Mouse (Mus musculus): ENCODE measurements around the gene Tcte3. TPM values are rescaled to one million over a fixed set of nuclear protein-coding genes. Genes with fewer than 3 reads are reported as not detected.
"Not testable (repeated sequence)": the region's sequence is repeated elsewhere in the genome, so short reads cannot be mapped to it uniquely, and the experiment has no call there.

The Tcte3 gene
- total RNA-seq (2021) (under 1 TPM in 1 of 2 experiments, not detected in 1; 0.52 TPM), polyA plus RNA-seq (2012; rRNA removed) (1.6 TPM in 1 of 2 replicates, not detected in the other)
- long read RNA-seq: 0 reads

DNA sequence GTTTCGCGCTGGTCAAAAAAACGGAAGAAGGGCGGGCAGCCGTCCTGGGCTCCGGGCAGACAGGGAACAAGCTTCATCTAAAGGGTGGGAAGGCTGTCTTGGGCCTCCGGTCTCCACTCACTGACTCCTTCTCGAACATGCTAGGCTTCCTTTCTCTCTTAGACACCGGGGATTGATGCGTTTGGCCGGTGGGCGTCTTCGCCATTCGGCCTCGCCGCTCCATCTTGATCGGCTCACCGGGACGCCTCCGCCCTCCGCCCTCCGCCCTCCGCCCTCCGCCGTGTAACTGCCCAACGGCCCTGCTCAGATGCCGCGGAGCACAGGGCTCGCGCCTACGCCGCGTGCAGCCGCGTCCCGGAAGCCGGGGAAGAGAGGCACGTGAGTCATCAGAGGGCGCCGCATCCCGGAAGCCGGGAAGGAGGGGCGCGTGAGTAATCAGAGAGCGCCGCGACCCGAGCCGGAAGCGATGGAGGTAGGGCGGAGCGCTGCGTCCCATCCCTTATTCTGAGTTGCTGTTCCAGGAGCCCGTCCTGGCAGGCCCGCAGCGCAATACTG is at the start of gene Tcte3, which contains the start of the genes Ermard and Gm3448:
Gene Tcte3, minus strand, starts transcription at position 314 of the 555 bp plus-strand sequence.
Gene Ermard, plus strand, starts transcription at position 34 of the 555 bp plus-strand sequence.
Gene Gm3448, minus strand, starts transcription at position 363 of the 555 bp plus-strand sequence.
- DNase-seq: peak; percentile 58 to 65
- WGBS: 2% methylated on average over 12 of the region's 56 CpGs
- H3K9ac ChIP-seq (ENCODE audit: low read depth, low read length); H3K27me3 ChIP-seq (ENCODE audit: control insufficient read depth, insufficient read depth, low read length); H3K79me2 ChIP-seq (replicated peaks; ENCODE audit: control insufficient read depth, insufficient read depth, low read length); H3K4me1 ChIP-seq (ENCODE audit: control insufficient read depth, insufficient read depth, low read length); H3K27ac ChIP-seq; H3K4me3 ChIP-seq; H3K36me3 ChIP-seq (ENCODE audit: control insufficient read depth, insufficient read depth, low read length); intact Hi-C loops (cut with DNase I): not testable (repeated sequence)

DNA sequence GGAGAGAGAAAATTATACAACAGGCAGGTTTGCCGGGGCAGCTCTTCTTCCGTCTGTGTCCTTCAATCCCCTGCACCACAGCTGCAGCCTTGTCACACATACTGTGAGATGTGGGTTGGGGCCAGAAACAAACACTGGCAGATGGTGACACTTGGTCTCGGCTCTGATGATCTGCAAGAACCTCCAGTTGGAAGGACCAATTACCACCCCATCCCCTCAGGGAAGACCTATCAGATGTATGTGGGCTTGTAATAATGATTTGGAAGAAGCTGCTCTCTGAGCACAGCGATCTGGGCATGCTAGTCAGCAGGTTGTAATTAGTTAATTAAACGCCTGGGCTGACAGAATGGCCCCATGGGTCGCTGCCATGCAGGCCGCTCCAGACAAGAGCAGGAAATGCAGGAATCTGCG is 47.3 kb upstream of the Tcte3 start:
- Histone ChIP-seq H3K4me1 (ENCODE audit: control insufficient read depth, insufficient read depth, low read length) (no peaks in the 10 kb centered on the region), H3K9ac (ENCODE audit: low read depth, low read length) (no peak overlapping the region), H3K4me3 (no peak overlapping the region), H3K79me2 (replicated peaks; ENCODE audit: control insufficient read depth, insufficient read depth, low read length) (no peaks in the 10 kb centered on the region), H3K27me3 (ENCODE audit: control insufficient read depth, insufficient read depth, low read length) (no peaks in the 10 kb centered on the region), H3K27ac (no peak overlapping the region), H3K36me3 (ENCODE audit: control insufficient read depth, insufficient read depth, low read length) (no peaks in the 10 kb centered on the region)
- TF ChIP-seq POLR2A (IDR thresholded peaks at IDR 0.05; ENCODE audit: insufficient read depth, low read depth, low read length) (no peak), EP300 (IDR thresholded peaks at IDR 0.05; ENCODE audit: insufficient read depth, low read depth, low read length) (no peak), CTCF (IDR thresholded peaks at IDR 0.05) (no peak)
- intact Hi-C loops (cut with DNase I): no loop called here
- no peak for DNase-seq
- 40% methylated on average over 8 of the region's 8 CpGs for WGBS

DNA sequence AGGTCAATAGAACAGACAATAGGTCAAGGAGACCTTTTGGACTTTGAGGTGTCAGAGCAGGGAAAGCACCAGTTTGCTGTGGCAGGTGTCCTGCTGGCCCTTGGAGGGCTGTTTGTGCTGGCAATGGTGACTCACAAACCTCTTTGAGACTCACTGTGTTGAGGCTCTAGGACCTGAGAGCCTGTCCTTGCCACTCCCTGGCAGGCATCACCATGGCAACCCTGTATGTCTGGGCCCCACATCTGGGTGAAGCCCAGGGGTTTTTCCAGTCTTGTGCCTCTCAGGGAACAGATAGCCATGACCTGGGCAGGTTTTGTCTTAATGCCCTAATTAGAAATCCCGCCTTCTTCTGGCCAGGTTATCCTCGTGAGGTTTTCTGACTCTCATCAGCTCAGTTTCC is 46.9 kb upstream of the Tcte3 start:
- no peaks in the 10 kb centered on the region for H3K79me2 ChIP-seq (replicated peaks; ENCODE audit: control insufficient read depth, insufficient read depth, low read length)
- WGBS: 42% methylated on average over 2 of the region's 2 CpGs
- intact Hi-C loops (cut with DNase I): no loop called here
- H3K4me3 ChIP-seq: no peak overlapping the region
- no peak overlapping the region for H3K27ac ChIP-seq
- H3K4me1 ChIP-seq (ENCODE audit: control insufficient read depth, insufficient read depth, low read length): no peaks in the 10 kb centered on the region
- H3K27me3 ChIP-seq (ENCODE audit: control insufficient read depth, insufficient read depth, low read length): no peaks in the 10 kb centered on the region
- no peaks in the 10 kb centered on the region for H3K36me3 ChIP-seq (ENCODE audit: control insufficient read depth, insufficient read depth, low read length)
- no peak for DNase-seq
- no peak overlapping the region for H3K9ac ChIP-seq (ENCODE audit: low read depth, low read length)
- TF ChIP-seq POLR2A (IDR thresholded peaks at IDR 0.05; ENCODE audit: insufficient read depth, low read depth, low read length): no peak
- TF ChIP-seq CTCF (IDR thresholded peaks at IDR 0.05): no peak

DNA sequence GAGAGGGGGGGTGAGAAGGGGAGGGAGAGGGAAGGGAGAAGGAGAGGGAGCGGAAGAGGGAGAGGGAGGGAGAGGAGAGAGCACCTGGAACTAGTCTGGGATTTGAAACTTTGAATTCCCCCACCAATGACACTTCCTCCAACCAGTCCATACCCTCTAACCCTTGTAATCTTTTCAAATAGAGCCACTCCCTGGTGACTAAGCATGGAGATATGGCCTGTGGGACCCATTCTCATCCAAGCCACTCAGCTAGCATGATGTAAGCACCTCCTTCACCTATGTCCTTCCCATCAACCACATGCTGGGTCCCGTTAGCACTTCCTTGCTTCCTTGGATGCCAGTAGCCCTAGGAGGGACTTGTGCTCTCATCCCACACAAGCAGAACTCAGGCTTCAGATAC is 43.7 kb upstream of the Tcte3 start:
- no peak overlapping the region for H3K27ac ChIP-seq
- DNase-seq: no peak
- H3K79me2 ChIP-seq (replicated peaks; ENCODE audit: control insufficient read depth, insufficient read depth, low read length): no peaks in the 10 kb centered on the region
- WGBS: 56% methylated on average over 2 of the region's 2 CpGs
- no peaks in the 10 kb centered on the region for H3K4me1 ChIP-seq (ENCODE audit: control insufficient read depth, insufficient read depth, low read length)
- no peak overlapping the region for H3K4me3 ChIP-seq
- no peaks in the 10 kb centered on the region for H3K27me3 ChIP-seq (ENCODE audit: control insufficient read depth, insufficient read depth, low read length)
- TF ChIP-seq CTCF (IDR thresholded peaks at IDR 0.05): no peak
- no peak for TF ChIP-seq POLR2A (IDR thresholded peaks at IDR 0.05; ENCODE audit: insufficient read depth, low read depth, low read length)
- no peak for TF ChIP-seq EP300 (IDR thresholded peaks at IDR 0.05; ENCODE audit: insufficient read depth, low read depth, low read length)
- H3K36me3 ChIP-seq (ENCODE audit: control insufficient read depth, insufficient read depth, low read length): no peaks in the 10 kb centered on the region
- no peak overlapping the region for H3K9ac ChIP-seq (ENCODE audit: low read depth, low read length)
- intact Hi-C loops (cut with DNase I): no loop called here

DNA sequence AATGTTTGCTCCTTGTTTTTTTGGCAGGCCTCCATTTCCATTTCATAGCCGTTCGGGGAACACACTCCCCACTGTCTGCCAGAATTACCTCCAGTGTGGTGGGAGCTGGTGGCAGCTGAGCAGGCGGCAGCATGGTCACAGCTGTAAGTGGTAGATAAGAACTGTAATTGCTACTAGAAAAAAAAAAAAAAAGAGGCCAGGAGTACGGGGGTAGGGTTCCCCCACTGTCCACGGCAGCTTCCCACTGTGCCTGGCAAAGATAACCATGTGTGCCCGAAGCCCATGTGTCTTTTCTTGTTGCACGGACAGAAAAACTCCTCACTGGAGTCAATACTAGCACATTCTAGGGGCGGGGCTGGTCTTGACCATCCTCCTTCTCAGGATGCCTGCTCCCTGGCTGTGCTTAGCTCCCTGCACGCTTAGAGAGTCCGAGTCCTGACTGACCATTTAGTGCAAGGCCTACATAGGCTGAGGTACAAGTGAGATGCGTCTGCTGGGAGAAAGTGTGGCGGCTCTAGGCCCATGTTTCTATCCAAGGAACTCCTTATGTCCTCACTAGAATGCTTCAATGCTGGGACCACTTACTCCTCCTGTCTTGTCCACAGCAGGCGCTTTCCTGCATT is 43.0 kb upstream of the Tcte3 start:
- H3K4me1 ChIP-seq (ENCODE audit: control insufficient read depth, insufficient read depth, low read length): no peaks in the 10 kb centered on the region
- no peak overlapping the region for H3K9ac ChIP-seq (ENCODE audit: low read depth, low read length)
- no peak overlapping the region for H3K27ac ChIP-seq
- no peaks in the 10 kb centered on the region for H3K36me3 ChIP-seq (ENCODE audit: control insufficient read depth, insufficient read depth, low read length)
- no peak for TF ChIP-seq POLR2A (IDR thresholded peaks at IDR 0.05; ENCODE audit: insufficient read depth, low read depth, low read length)
- TF ChIP-seq EP300 (IDR thresholded peaks at IDR 0.05; ENCODE audit: insufficient read depth, low read depth, low read length): no peak
- TF ChIP-seq CTCF (IDR thresholded peaks at IDR 0.05): no peak
- H3K4me3 ChIP-seq: no peak overlapping the region
- H3K79me2 ChIP-seq (replicated peaks; ENCODE audit: control insufficient read depth, insufficient read depth, low read length): no peaks in the 10 kb centered on the region
- no peaks in the 10 kb centered on the region for H3K27me3 ChIP-seq (ENCODE audit: control insufficient read depth, insufficient read depth, low read length)
- 41% methylated on average over 13 of the region's 13 CpGs for WGBS
- intact Hi-C loops (cut with DNase I): no loop called here
- no peak for DNase-seq

DNA sequence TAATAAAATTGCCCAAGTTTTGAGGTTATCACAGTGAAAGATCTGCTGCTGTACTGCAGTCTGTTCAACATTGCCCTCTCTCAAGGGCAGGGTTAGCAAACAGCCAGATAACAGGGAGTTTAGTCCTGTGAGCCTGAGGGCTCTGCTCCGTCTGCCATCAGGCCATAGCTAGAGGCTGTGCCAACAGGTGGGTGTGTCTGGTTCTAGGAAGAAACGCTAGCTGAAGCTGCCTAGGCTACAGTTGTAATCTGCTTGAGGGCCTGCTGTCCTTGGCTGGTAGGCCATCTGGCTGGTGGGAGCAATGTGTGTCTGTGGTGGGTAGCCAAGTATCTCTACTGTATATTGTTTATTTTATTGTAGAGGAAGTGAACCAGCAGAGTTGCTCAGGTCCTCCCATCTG is 36.2 kb upstream of the Tcte3 start:
- no peak for TF ChIP-seq CTCF (IDR thresholded peaks at IDR 0.05)
- TF ChIP-seq POLR2A (IDR thresholded peaks at IDR 0.05; ENCODE audit: insufficient read depth, low read depth, low read length): no peak
- no peak for TF ChIP-seq EP300 (IDR thresholded peaks at IDR 0.05; ENCODE audit: insufficient read depth, low read depth, low read length)
- Histone ChIP-seq H3K4me3 (no peak overlapping the region), H3K36me3 (ENCODE audit: control insufficient read depth, insufficient read depth, low read length) (no peaks in the 10 kb centered on the region), H3K27ac (no peak overlapping the region), H3K9ac (ENCODE audit: low read depth, low read length) (no peak overlapping the region), H3K79me2 (replicated peaks; ENCODE audit: control insufficient read depth, insufficient read depth, low read length) (no peaks in the 10 kb centered on the region), H3K27me3 (ENCODE audit: control insufficient read depth, insufficient read depth, low read length) (no peaks in the 10 kb centered on the region), H3K4me1 (ENCODE audit: control insufficient read depth, insufficient read depth, low read length) (no peaks in the 10 kb centered on the region)
- intact Hi-C loops (cut with DNase I): no loop called here
- 44% methylated on average over 2 of the region's 2 CpGs for WGBS
- no peak for DNase-seq

Data from heart, adult 2 months (tissue).